Mouse (Mus musculus) heart, adult 9 months (tissue): ENCODE data around the gene Olfr1447.

Experiments used
- DNase-seq, 2 experiments: peaks; one replicate each; pipeline ENCODE4 v3.0.0; 2022; ENCODE audit warnings: low spot score in 2 of 2

Olfr1447 gene

GRCm38 (mm10) chr19:12903643-12904042 lies at the start of gene Olfr1447:
Olfr1447 (minus strand) TSS chr19:12903743.
- no peak for DNase-seq

- no peak for DNase-seq
Measured at GRCm38 (mm10) chr19:12949958-12950357, 46.4 kb upstream of the Olfr1447 start, which contains the start of gene Olfr1450. Olfr1450 (plus strand) TSS chr19:12950258.

DNA sequence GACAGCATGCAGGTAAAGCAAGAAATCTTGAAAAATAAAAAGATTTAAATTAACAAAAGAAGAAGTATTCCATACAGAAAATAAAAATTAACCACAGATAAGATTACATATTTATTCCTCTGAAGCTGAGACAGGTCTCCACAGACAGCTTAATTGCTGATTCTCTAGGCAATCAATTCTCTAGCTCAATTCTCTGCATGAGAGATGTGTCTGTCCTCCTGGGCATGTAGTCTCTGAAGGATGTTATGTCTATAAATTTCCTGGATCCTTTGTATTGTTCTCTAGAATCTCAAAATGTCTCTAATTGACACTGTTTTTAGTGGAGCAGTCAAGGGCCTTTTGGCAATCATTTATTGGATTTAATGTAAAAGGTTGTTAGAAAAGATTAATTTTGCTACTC lies 27.0 kb upstream of the Olfr1447 start, which contains the start of gene Olfr1449:
TSS of gene Olfr1449 (plus strand) at position 301 of the 400 bp plus-strand sequence.
- no peak for DNase-seq

DNA sequence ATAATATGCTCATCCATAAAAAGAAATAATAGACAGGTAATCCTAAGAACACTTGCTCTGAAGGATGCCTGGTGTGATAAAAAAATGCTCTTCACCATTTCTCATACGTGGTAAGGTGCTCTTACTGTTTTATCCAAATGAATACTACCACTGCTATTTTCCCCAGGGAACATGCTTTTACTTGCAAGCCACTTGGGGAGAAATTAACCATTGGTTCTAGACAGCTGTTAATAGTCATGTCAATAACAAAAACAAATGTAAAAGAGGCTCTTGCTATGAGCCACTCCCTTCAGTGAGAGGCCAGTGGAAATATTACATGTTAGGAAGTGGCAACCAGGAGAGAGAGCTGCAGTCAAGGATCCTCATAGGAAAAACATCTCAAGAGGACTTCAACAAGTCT lies 20.8 kb upstream of the Olfr1447 start, which contains the start of gene Olfr1448:
TSS of gene Olfr1448 (minus strand) at position 101 of the 400 bp plus-strand sequence.
- DNase-seq = no peak

GRCm38 (mm10) chr19:12893424-12893823 lies 10.1 kb downstream of the Olfr1447 start, which contains the start of gene Olfr1446:
Olfr1446 (minus strand) TSS chr19:12893524.
- no peak for DNase-seq

GRCm38 (mm10) chr19:12883555-12883954 lies 20.0 kb downstream of the Olfr1447 start, which contains the start of gene Olfr1445:
Olfr1445 (plus strand) TSS chr19:12883855.
- no peak for DNase-seq

DNA sequence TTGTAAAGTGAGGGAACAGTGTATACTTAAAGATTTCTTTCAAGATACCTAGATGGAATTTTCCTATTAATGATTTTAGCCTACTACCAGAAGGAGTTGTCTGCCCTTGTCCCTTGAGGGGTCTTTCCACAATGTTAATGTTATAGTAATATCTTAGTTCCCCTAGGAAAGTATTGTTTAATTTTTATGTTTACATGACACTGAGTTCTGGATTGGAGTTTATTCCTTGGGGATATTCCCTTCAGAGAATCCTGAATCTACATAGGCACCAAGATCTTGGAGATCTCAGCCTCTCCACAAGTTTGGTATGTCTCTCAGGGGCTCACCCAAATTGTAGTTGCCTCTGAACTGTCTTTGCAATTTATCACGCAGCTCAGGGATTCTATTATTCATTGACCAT lies 46.6 kb downstream of the Olfr1447 start, which contains the start of gene Olfr1444:
TSS of gene Olfr1444 (plus strand) at position 301 of the 400 bp plus-strand sequence.
- DNase-seq = no peak
